Mouse (Mus musculus): ENCODE data around the gene Ranbp17.

The Ranbp17 gene

GRCm38 (mm10) chr11:33196447-33197132 lies 317.0 kb downstream of the Ranbp17 start:
- DNase-seq (ENCODE audit: low read depth) = no peak

GRCm38 (mm10) chr11:33195531-33196446 lies 317.8 kb downstream of the Ranbp17 start:
- DNase-seq (ENCODE audit: low read depth) = no peak

GRCm38 (mm10) chr11:33195061-33195460 lies 318.5 kb downstream of the Ranbp17 start:
- DNase-seq (ENCODE audit: low read depth) = no peak

DNA sequence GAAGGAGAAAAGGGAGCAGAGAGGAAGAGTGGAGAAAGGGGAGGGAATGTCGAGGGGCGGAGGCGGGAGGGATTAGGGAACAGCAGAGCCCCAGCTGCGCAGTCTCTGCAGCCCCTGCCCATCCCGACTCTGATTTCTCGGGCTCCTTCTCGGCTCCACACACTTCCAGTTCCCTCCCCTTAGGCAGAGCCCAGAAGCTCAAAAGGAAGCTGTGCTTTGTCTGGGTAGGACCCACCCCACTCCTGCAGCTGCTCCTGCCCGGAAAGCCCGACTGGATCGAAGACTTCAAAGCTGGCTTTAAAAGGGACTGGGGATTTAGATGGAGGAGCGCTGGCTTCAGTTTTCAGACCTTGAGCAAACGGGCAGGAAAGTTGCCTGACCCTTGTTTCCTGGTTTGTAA lies 319.9 kb downstream of the Ranbp17 start:
- DNase-seq (ENCODE audit: low read depth) = no peak

DNA sequence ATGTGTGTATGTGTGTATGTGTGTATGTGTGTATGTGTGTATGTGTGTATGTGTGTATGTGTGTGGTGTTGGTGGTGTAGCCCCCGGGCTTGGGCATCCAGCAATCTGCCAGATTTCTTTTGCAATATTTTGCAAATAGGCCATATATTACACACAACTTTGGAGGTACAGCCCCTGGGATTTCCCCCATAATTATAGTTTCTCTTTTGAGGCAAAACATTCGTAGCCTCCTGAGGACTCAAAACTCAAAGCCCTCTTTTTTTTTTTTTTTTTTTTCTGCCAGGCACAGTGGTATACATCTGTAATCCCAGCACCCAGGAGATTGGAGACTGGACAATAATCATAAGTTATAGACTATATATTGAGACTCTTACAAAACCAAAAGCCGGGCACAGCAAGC lies 331.7 kb downstream of the Ranbp17 start:
- DNase-seq (ENCODE audit: low read depth) = no peak

DNA sequence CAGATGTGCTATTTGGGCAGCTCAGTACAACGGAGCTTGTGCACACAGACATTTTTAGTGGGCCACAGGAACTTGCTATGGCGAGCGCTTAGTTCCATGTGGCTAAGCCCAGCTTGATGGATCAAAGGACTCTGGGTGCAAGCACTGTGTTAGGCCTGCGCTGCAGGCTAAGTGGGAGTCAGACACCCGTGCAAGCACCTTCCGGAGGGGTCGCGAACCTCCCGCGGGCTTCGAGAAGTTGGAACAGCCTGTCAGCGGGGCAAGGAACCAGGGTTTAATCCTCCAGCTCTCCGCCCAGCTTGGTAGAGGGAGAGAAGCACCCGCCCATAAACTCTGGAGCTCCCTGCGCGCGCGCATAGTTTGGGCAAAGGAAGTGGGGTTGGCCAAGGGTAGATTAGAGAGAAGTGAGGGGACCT lies 332.8 kb downstream of the Ranbp17 start:
- DNase-seq (ENCODE audit: low read depth) = no peak

DNA sequence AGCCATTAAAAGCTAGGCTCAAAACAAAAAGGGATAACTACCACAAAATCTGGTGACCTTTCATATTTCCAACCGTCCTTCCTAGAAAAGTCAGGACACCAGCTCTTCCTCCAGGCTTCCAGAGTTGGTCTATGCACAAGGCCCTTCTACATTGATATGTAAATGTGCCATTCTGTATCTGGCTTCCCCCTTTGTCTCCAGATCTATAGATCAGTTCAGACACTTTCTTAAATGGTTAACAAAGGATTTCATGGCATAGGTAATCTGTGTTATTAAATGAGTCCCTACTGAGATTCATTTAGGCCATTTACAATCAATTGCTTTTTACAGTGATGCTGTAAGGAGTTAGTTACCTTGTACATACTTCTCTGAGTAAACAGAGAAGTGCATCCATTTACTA lies 333.7 kb downstream of the Ranbp17 start:
- no peak for DNase-seq (ENCODE audit: low read depth)

GRCm38 (mm10) chr11:33176525-33177245 lies 336.9 kb downstream of the Ranbp17 start:
- no peak for DNase-seq (ENCODE audit: low read depth)

DNA sequence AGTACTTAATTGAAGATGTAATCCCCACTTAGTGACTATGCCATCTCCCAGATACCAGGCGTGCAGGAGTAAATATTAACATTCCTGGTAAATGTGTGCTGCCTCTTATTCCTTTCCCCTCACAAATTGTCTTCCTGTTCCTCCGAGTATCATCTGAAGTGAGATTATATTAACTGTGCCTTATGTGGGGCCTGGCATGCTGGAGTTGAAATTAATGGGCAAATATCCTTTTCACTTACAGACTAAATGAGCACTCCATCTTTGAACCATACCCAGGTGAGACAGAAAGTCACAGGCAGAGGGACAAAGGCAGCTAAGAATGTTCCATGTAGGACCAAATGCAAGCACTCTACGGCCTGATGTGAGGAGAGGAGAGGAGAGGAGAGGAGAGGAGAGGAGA lies 337.8 kb downstream of the Ranbp17 start:
- DNase-seq (ENCODE audit: low read depth) = no peak

GRCm38 (mm10) chr11:33170489-33170888 lies 343.1 kb downstream of the Ranbp17 start:
- DNase-seq (ENCODE audit: low read depth) = no peak

DNA sequence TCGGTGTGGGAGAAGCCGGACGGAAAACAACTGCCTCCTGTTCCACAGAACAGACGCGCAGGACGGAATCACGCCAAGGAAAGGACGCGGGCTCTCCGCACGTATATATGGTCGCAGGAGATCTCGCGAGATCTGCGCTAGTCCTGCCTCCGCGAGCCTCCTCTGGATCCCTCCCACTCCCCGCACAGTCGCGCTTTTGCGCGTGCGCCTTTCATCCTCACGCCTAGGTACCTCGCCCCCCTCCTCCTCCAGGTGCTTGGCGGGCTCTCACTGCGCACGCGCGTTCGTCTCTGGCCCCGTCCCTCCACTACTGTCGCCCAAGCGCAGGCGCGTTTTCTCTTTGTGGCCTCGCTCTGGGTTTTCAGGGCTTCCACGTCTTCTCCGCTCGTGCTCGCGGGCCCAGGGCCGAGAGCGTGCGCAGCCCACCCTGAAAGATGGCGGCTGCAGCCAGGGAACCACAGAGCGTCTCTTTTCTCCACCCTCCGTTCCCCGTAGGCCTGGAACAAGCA lies 350.5 kb downstream of the Ranbp17 start, which contains the start of gene Npm1:
Gene Npm1, minus strand, starts transcription at position 209 of the 509 bp plus-strand sequence.
- DNase-seq (ENCODE audit: low read depth) = peak; percentile 99

GRCm38 (mm10) chr11:33162211-33162997 lies 351.1 kb downstream of the Ranbp17 start:
- DNase-seq (ENCODE audit: low read depth) = no peak
